Mouse (Mus musculus) kidney, postnatal 10 days (tissue): ENCODE results near the gene Dennd4c.
A peak's percentile ranks its signal among the peaks of the same experiment; 100 is the strongest.

ENCODE experiments used
- DNase-seq: peaks from one replicate; pipeline ENCODE4 v3.0.0; 2021; ENCODE audit warnings: mixed read lengths

Gene Dennd4c

GRCm38 (mm10) chr4:86748336-86749291 is at the start of gene Dennd4c:
TSS of gene Dennd4c (plus strand) at chr4:86748555.
- DNase-seq = peak; percentile 99

GRCm38 (mm10) chr4:86699161-86699865 is 49.0 kb upstream of the Dennd4c start:
- no peak for DNase-seq

- DNase-seq = no peak
Measured at GRCm38 (mm10) chr4:86708801-86709200, 39.6 kb upstream of the Dennd4c start.

- DNase-seq = no peak
Measured at GRCm38 (mm10) chr4:86710034-86710650, 38.2 kb upstream of the Dennd4c start.

GRCm38 (mm10) chr4:86710666-86711215 is 37.6 kb upstream of the Dennd4c start:
- no peak for DNase-seq

- DNase-seq = no peak
Measured at GRCm38 (mm10) chr4:86712751-86713195, 35.6 kb upstream of the Dennd4c start.

- DNase-seq = no peak
Measured at GRCm38 (mm10) chr4:86713518-86713917, 34.8 kb upstream of the Dennd4c start.

GRCm38 (mm10) chr4:86715341-86715740 is 33.0 kb upstream of the Dennd4c start:
- no peak for DNase-seq

GRCm38 (mm10) chr4:86717176-86717575 is 31.2 kb upstream of the Dennd4c start:
- no peak for DNase-seq

GRCm38 (mm10) chr4:86718878-86719577 is 29.3 kb upstream of the Dennd4c start:
- DNase-seq = no peak

GRCm38 (mm10) chr4:86721856-86722358 is 26.4 kb upstream of the Dennd4c start:
- no peak for DNase-seq

- DNase-seq = no peak
Measured at GRCm38 (mm10) chr4:86725175-86725574, 23.2 kb upstream of the Dennd4c start.

- DNase-seq = no peak
Measured at GRCm38 (mm10) chr4:86726141-86726540, 22.2 kb upstream of the Dennd4c start.

GRCm38 (mm10) chr4:86729829-86730228 is 18.5 kb upstream of the Dennd4c start:
- no peak for DNase-seq

- DNase-seq = no peak
Measured at GRCm38 (mm10) chr4:86734088-86734841, 14.1 kb upstream of the Dennd4c start.

GRCm38 (mm10) chr4:86739308-86739993 is 8.9 kb upstream of the Dennd4c start:
- DNase-seq = no peak

- peak; percentile 35 for DNase-seq
Measured at GRCm38 (mm10) chr4:86749361-86749841, 1.0 kb downstream of the Dennd4c start.

- DNase-seq = no peak
Measured at GRCm38 (mm10) chr4:86750346-86750945, 2.1 kb downstream of the Dennd4c start.

- DNase-seq = no peak
Measured at GRCm38 (mm10) chr4:86764307-86764706, 16.0 kb downstream of the Dennd4c start.

GRCm38 (mm10) chr4:86777587-86777986 is 29.2 kb downstream of the Dennd4c start:
- DNase-seq = no peak
